Mouse (Mus musculus) heart, embryonic 11.5 days (tissue): ENCODE measurements around the gene Nploc4. TPM values are rescaled to one million over a fixed set of nuclear protein-coding genes. Genes with fewer than 3 reads are reported as not detected.

Experiments
- ATAC-seq: fragments of 200-750 bp; cut with Nextera tagmentation; replicated peaks from 2 replicates; pipeline ENCODE4 v1.8.0; 2017; ENCODE audit warnings: moderate library complexity; ENCODE audit not compliant: insufficient number of reproducible peaks, low FRiP score, low TSS enrichment
- H3K27ac ChIP-seq: fragments of 300-500 bp; sonication (generic); 2 replicates; pipeline ENCODE4 v1.5.1; 2014; ENCODE audit warnings: mild to moderate bottlenecking, low read depth, low read length
- H3K27me3 ChIP-seq: fragments of 300-500 bp; sonication (generic); 2 replicates; pipeline ENCODE4 v1.6.1; 2014; ENCODE audit warnings: mild to moderate bottlenecking, low read length, mixed read lengths; ENCODE audit not compliant: control insufficient read depth, insufficient read depth
- H3K36me3 ChIP-seq: fragments of 300-500 bp; sonication (generic); 2 replicates; pipeline ENCODE4 v1.6.1; 2014; ENCODE audit warnings: mild to moderate bottlenecking, low read length, moderate library complexity, mixed read lengths; ENCODE audit not compliant: control insufficient read depth, insufficient read depth
- H3K4me1 ChIP-seq: fragments of 300-500 bp; sonication (generic); 2 replicates; pipeline ENCODE4 v1.6.1; 2014; ENCODE audit warnings: low read length; ENCODE audit not compliant: control insufficient read depth, insufficient read depth
- H3K4me2 ChIP-seq: fragments of 300-500 bp; sonication (generic); 2 replicates; pipeline ENCODE4 v1.6.1; 2014; ENCODE audit warnings: mild to moderate bottlenecking, moderate library complexity
- H3K4me3 ChIP-seq: fragments of 300-500 bp; sonication (generic); 2 replicates; pipeline ENCODE4 v1.5.1; 2014; ENCODE audit warnings: low read depth, low read length
- H3K9ac ChIP-seq: fragments of 300-500 bp; sonication (generic); 2 replicates; pipeline ENCODE4 v1.6.1; 2014; ENCODE audit warnings: mild to moderate bottlenecking, low read depth, low read length, moderate library complexity
- H3K9me3 ChIP-seq: fragments of 300-500 bp; sonication (generic); replicated peaks from 2 replicates; pipeline ENCODE4 v1.6.1; 2016; ENCODE audit warnings: low read length; ENCODE audit not compliant: control insufficient read depth
- WGBS: fragments of 180-500 bp; shearing (Covaris S2); extraction: QIAGEN DNeasy Blood & Tissue Kit; methylation state at CpG from one replicate; pipeline ENCODE4 v1.1.7; 2014; ENCODE audit not compliant: insufficient replicate concordance; 5-methylcytosine and 5-hydroxymethylcytosine counted together
- polyA plus RNA-seq: library from polyadenylated mRNA; unstranded; fragments of >200 nt; fragmentation: Nextera tagmentation; extraction: Ambion mirVana; gene quantifications from 2 replicates; pipeline ENCODE4 v1.2.1, GENCODE M21; 2014

Gene Nploc4
- polyA plus RNA-seq, 1 experiment from 2014 or later, result 31.0 TPM

GRCm38 (mm10) chr11:120369656-120370055 is 67.9 kb downstream of the Nploc4 start:
- no peaks in the 10 kb centered on the region for H3K9me3 ChIP-seq
- no peaks in the 10 kb centered on the region for H3K27me3 ChIP-seq
- H3K4me1 ChIP-seq, result peaks cover 9% of the 10 kb centered on the region
- no peak overlapping the region; the same call in 1 of the 2 replicates for H3K9ac ChIP-seq
- H3K4me3 ChIP-seq, result no peak overlapping the region
- peaks cover 18% of the 10 kb centered on the region for H3K36me3 ChIP-seq
- H3K4me2 ChIP-seq, result no peak overlapping the region
- ATAC-seq, result no peak
- 38% methylated on average over 8 of the region's 8 CpGs for WGBS
- H3K27ac ChIP-seq, result no peak overlapping the region

- 0 out of 2 replicates have a peak overlapping the region, but pooled peaks have one; percentile 16 for H3K9ac ChIP-seq
- no peak for ATAC-seq
- no peak overlapping the region for H3K4me2 ChIP-seq
- H3K27me3 ChIP-seq, result no peaks in the 10 kb centered on the region
- 33% methylated on average over 7 of the region's 7 CpGs for WGBS
- no peak overlapping the region for H3K27ac ChIP-seq
- no peaks in the 10 kb centered on the region for H3K9me3 ChIP-seq
- peaks cover 9% of the 10 kb centered on the region for H3K4me1 ChIP-seq
- peaks cover 7% of the 10 kb centered on the region; the same call in 1 of the 2 replicates for H3K36me3 ChIP-seq
- H3K4me3 ChIP-seq, result no peak overlapping the region
These were observed 71.0 kb downstream of the Nploc4 start for GRCm38 (mm10) chr11:120366443-120367027.

- Histone ChIP-seq H3K27me3 (no peaks in the 10 kb centered on the region), H3K4me3 (no peak overlapping the region), H3K9ac (no peak overlapping the region), H3K27ac (no peak overlapping the region), H3K4me2 (no peak overlapping the region), H3K9me3 (no peaks in the 10 kb centered on the region), H3K4me1 (peaks cover 29% of the 10 kb centered on the region), H3K36me3 (no peaks in the 10 kb centered on the region)
- ATAC-seq, result no peak
- WGBS, result 84% methylated on average over 6 of the region's 6 CpGs
These were observed 74.6 kb downstream of the Nploc4 start for GRCm38 (mm10) chr11:120362891-120363290.

- Histone ChIP-seq H3K36me3 (no peaks in the 10 kb centered on the region), H3K27ac (no peak within 1 kb of the TSS), H3K9me3 (no peaks in the 10 kb centered on the region), H3K4me1 (peaks cover 39% of the 10 kb centered on the region), H3K27me3 (no peaks in the 10 kb centered on the region), H3K4me2 (no peak within 1 kb of the TSS), H3K4me3 (no peak within 1 kb of the TSS), H3K9ac (no peak within 1 kb of the TSS)
- no peak for ATAC-seq
- WGBS, result 75% methylated on average over 10 of the region's 10 CpGs
These were observed 76.2 kb downstream of the Nploc4 start, which contains the start of gene Fscn2 for GRCm38 (mm10) chr11:120361295-120361694. TSS of gene Fscn2 (plus strand) at chr11:120361534.

DNA sequence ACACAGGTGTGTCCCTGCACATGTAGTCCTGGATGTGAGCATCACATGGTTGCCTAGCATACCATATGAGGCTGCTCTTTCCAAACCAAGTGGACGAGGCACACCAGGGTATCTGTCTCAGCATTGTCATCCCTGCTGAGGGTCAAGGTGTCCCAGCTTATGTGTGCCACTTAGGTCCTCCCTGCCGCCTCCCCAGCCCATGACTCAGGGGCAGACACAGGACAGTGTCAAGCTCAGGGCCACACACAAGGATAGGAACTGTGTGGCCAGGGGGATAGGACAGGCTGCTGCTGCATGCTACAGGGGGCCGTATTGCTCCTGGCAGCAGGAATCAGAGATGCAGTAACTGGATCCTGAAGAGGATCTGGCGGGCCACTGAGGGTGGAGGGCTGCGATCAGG is 76.8 kb downstream of the Nploc4 start:
- Histone ChIP-seq H3K4me3 (no peak overlapping the region), H3K36me3 (no peaks in the 10 kb centered on the region), H3K27me3 (no peaks in the 10 kb centered on the region), H3K27ac (no peak overlapping the region), H3K4me2 (no peak overlapping the region), H3K4me1 (peaks cover 36% of the 10 kb centered on the region), H3K9ac (no peak overlapping the region), H3K9me3 (no peaks in the 10 kb centered on the region)
- ATAC-seq, result no peak
- WGBS, result 79% methylated on average over 5 of the region's 5 CpGs

DNA sequence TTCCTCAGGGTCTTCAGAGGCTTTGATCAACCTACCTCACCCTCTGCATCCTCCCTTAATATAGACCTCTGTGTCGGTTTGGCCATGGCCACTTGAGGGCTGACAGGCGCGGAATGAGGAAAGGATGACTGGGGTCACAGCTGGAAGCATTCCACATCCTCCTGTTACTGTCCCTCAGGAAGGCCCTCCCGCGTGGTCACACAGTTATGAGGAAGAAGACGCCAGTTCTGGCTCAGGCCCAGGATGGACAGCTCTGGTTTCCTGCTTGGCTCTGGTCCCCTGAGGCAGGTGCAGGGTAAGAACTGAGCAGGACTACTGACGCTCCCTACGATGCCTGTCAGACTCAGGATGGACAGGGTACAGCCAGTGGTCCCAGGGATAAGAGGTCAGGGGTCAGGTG is 77.4 kb downstream of the Nploc4 start:
- Histone ChIP-seq H3K27ac (no peak overlapping the region), H3K9ac (no peak overlapping the region)

DNA sequence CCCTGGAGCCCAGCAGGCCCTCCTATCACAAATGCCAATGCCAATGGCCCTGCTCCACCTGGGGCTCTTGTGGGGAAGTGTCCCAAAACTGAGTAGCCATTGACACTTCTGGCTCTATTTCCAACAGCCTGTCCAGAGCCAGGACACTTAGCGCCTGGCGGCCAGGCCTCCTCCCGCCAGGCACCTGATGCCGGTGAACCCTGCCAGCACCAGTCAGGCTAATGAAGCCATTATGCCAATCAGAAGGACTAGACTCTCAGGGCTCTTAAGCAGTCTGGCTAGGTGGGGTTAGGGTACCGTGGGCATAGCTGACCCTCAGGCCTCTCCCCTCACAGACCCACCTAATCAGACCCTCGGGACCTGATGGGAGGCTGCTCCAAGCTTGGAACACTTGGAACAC is 78.1 kb downstream of the Nploc4 start:
- WGBS, result 85% methylated on average over 6 of the region's 6 CpGs
- Histone ChIP-seq H3K9me3 (no peaks in the 10 kb centered on the region), H3K4me1 (peaks cover 44% of the 10 kb centered on the region), H3K4me3 (no peak overlapping the region), H3K4me2 (no peak overlapping the region), H3K27me3 (no peaks in the 10 kb centered on the region), H3K36me3 (no peaks in the 10 kb centered on the region), H3K27ac (no peak overlapping the region), H3K9ac (no peak overlapping the region)
- ATAC-seq, result no peak

More for the DNA sequence above, 77.4 kb downstream of the Nploc4 start:
- WGBS, result 55% methylated on average over 8 of the region's 8 CpGs
- ATAC-seq, result no peak
- H3K4me2 ChIP-seq, result no peak overlapping the region
- H3K27me3 ChIP-seq, result no peaks in the 10 kb centered on the region
- H3K36me3 ChIP-seq, result no peaks in the 10 kb centered on the region
- no peaks in the 10 kb centered on the region for H3K9me3 ChIP-seq
- H3K4me1 ChIP-seq, result peaks cover 39% of the 10 kb centered on the region
- no peak overlapping the region for H3K4me3 ChIP-seq

DNA sequence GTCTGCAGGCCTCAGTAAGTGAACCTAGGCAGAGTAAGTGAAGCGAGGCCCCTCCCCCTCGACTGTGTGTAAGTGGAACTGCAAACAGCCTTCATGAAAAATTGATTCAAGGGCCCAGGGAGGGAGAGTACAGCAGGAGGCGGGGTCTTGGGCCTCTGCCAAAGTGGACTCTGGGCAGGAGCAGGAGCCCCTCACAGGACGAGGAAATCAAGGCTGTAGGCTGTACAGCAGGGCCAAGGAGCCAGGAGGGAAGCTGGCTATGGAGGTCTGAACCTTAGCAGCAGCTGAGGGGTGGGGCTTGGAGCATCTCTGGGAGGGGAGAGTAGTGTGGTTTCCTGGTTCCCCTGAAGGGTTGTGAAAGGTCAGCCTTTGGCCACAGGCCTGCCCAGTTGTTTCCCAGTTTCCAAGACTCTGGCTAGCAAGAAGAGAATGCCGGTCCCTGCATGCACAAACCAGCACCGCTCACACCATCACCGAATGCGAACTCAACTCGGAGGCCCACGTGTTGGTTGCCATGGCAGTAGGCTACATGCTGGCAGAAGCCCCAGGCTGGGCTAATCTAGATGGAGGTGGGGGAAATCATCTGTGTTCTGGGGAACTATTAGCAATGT is 79.6 kb downstream of the Nploc4 start:
- Histone ChIP-seq H3K4me2 (peak overlapping the region; percentile 32), H3K36me3 (no peaks in the 10 kb centered on the region), H3K4me1 (peaks cover 57% of the 10 kb centered on the region), H3K27ac (peak overlapping the region; percentile 69), H3K9me3 (no peaks in the 10 kb centered on the region), H3K4me3 (no peak overlapping the region), H3K27me3 (no peaks in the 10 kb centered on the region), H3K9ac (no peak overlapping the region; the same call in 1 of the 2 replicates)
- peak; percentile 28; the same call in 1 of the 2 replicates for ATAC-seq
- 28% methylated on average over 10 of the region's 10 CpGs for WGBS

DNA sequence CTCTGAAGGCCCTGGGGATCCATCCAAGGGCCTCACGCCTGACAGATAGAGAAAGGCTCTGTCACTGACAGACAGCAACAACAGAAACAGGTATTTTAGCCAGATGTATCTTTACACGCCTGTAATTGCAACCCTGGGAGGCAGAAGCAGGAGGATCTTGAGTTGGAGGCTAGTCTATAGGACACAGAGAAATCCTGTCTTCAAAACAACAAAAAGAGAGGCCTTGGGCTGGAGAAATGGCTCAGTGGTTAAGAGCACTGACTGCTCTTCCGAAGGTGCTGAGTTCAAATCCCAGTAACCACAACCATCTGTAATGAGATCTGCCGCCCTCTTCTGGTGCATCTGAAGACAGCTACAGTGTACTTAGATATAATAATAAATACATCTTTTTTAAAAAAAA is 80.6 kb downstream of the Nploc4 start:
- Histone ChIP-seq H3K4me2 (no peak overlapping the region), H3K4me1 (peaks cover 61% of the 10 kb centered on the region), H3K9ac (no peak overlapping the region), H3K9me3 (no peaks in the 10 kb centered on the region), H3K4me3 (no peak overlapping the region), H3K36me3 (no peaks in the 10 kb centered on the region), H3K27ac (no peak overlapping the region), H3K27me3 (no peaks in the 10 kb centered on the region)
- 93% methylated on average over 4 of the region's 4 CpGs for WGBS
- ATAC-seq, result no peak
